Mouse (Mus musculus): Measurements from ENCODE around the gene Antxr1. TPM values are rescaled to one million over a fixed set of nuclear protein-coding genes. Genes with fewer than 3 reads are reported as not detected.

Gene Antxr1
- polyA plus RNA-seq (2012; ENCODE audit: low replicate concordance) = 0.08 and 0.10 TPM in 2 replicates

DNA sequence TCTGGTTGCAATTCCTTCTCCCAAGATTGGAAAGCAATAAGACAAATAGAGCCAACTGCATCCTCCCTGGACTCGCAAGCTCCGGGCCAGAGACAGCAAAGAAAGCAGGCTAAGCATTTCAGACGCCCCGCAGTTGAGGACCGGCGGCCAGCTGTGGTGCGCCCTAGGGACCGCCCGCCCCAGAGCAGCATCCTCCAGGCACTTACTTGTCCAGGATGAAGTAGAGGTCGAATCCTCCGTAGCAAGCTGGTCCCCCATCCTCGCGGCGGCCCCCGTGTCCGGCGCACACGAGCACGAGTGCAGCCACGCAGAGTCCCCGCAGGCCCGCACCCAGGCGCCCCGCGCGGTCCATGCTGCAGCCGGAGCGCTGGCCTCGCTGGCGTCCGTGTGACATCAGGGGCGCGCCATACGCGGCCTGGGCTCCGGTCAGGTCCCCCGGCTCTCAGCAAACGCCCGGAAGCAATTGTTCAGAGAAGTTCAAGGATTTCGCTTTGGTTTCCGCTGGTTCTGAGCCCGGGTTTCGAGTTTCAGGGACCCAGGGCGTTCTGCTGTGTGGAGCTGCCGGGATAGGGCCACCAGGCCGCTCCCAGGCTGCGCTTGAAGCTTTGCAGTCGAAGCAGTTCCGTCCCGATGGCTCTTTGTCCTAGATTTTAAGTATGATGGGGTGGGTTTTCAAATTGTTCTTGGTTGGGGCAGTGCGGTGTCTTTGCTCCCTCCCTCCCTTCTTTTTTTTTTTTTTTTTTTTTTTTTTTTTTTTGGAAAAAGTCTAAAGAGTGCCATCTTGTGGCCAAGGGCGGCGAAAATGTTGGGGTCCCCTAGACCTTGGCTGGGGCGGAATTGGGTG lies at the start of gene Antxr1:
Antxr1 (minus strand) TSS at position 731 of the 844 bp plus-strand sequence.

DNA sequence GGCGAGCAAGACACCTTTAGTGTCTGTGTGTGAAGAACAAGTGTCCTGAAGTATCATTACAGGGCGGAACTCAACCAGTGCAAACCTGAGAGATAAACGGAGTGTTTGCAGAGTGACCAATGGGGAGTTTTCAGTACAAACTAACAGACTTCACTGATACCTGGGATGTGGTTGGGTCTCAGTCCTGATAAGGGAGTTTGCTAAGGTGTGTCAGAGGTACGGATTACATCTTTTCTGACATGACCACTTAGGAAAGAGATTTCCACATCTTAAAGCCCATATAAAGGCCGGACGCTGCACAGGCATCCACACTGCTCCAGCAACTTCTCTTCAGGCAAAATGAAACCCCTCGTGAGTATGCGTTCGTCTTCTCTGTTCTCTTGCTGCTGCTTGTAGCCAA lies 37.4 kb upstream of the Antxr1 start, which contains the start of gene Gkn2:
Gkn2 (plus strand) TSS at position 301 of the 400 bp plus-strand sequence.

DNA sequence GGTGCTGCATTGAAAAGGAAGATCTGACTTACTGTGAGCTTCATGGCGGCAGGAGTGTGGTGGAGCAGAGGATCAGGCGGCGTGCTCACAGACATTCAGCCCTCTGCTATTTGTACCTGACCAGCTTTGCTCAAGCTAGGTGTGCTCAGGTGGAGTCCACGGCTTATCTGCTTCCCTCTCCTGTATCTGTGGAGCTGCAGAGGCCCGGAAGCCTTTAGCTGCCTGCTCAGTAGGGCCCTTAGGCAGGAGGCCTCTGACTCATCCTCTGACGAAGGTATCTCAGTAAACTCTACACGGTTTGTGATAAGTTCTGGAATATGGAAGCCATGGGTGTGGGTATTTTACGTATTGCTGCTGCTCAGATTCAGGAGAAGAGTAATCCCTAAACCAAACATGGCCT lies 15.2 kb upstream of the Antxr1 start, which contains the start of gene Gkn1:
Gkn1 (minus strand) TSS at position 114 of the 400 bp plus-strand sequence.

DNA sequence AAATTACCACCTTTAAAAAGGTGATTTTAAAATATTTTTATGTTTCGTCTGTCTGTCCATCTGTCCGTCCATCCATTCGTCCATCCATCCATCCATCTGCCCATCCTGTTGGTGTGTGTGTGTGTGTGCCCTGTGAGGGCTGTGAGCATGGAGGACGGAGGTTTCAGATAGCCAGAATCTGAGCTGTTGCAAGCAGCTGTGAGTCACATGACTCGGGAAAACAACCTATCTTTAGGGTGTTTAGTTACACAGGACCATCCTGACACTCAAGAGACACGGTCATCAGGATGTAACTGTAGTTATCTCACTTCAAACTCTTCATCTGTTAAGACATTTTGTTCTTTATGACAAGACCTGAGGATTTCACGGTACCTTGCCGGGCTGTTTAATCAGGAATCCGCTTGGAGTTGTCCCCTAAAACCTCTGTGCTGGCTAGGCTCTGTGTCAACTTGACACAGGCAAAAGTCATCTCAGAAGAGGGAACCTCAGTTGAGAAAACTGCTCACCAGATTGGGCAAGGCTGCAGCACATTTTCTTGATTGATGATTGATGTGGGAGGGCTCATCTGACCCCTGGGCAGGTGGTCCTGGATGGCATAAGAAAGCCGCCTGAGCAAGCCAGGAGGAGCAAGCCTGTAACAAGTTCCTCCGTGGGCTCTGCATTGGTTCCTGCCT lies 231.4 kb downstream of the Antxr1 start, which contains the start of gene D6Ertd527e:
D6Ertd527e (plus strand) TSS at position 624 of the 674 bp plus-strand sequence.

Other genes with a start within 250 kb of the Antxr1 start
- 0.38 and 0.69 TPM in 2 replicates for gene D6Ertd527e, start 231.1 kb downstream of the Antxr1 start, polyA plus RNA-seq (2012; ENCODE audit: low replicate concordance)
- not detected in 2 replicates for gene Gkn1, start 15.1 kb upstream of the Antxr1 start, polyA plus RNA-seq (2012; ENCODE audit: low replicate concordance)
- gene Gkn2, start 37.5 kb upstream of the Antxr1 start, polyA plus RNA-seq (2012; ENCODE audit: low replicate concordance) = not detected in 2 replicates
- gene Gkn3, start 53.1 kb upstream of the Antxr1 start, polyA plus RNA-seq (2012; ENCODE audit: low replicate concordance) = not detected in 2 replicates
- gene Bmp10, start 93.2 kb upstream of the Antxr1 start, polyA plus RNA-seq (2012; ENCODE audit: low replicate concordance) = not detected in 2 replicates
- gene Arhgap25, start 197.4 kb upstream of the Antxr1 start, polyA plus RNA-seq (2012; ENCODE audit: low replicate concordance) = 19.2 and 43.2 TPM in 2 replicates